Mouse (Mus musculus) cerebellum, adult 2 months (tissue): ENCODE data around the gene Ikzf3.

Source experiments
- CTCF ChIP-seq: fragments of 200-500 bp; IDR thresholded peaks from 2 replicates; pipeline ENCODE4 v1.5.1; 2011; ENCODE audit warnings: low read depth, mild to moderate bottlenecking, control low read depth, low read length, moderate library complexity, borderline replicate concordance; ENCODE audit not compliant: insufficient read depth
- POLR2A ChIP-seq: fragments of 200-500 bp; IDR thresholded peaks from 2 replicates; pipeline ENCODE4 v1.6.1; 2011; ENCODE audit warnings: low read length, control low read depth, borderline replicate concordance; ENCODE audit not compliant: insufficient read depth

GRCm38 (mm10) chr11:98446213-98446561, 99.6 kb downstream of the Ikzf3 start, which contains the start of gene Grb7:
- TF ChIP-seq CTCF (no peak), POLR2A (no peak)
